Mouse (Mus musculus) olfactory bulb, adult 2 months (tissue): ENCODE measurements around the gene Tbc1d24. TPM values are rescaled to one million over a fixed set of nuclear protein-coding genes. Genes with fewer than 3 reads are reported as not detected.

Experiments used
- H3K27ac ChIP-seq: fragments of 200-500 bp; 2 replicates; pipeline ENCODE4 v1.5.1; 2012; ENCODE audit warnings: low read depth, low read length; ENCODE audit not compliant: insufficient read depth
- H3K4me1 ChIP-seq: fragments of 200-500 bp; 2 replicates; pipeline ENCODE4 v1.6.1; 2012; ENCODE audit warnings: low read length; ENCODE audit not compliant: control insufficient read depth, insufficient read depth
- H3K4me3 ChIP-seq: fragments of 200-500 bp; 2 replicates; pipeline ENCODE4 v1.5.1; 2012; ENCODE audit warnings: mild to moderate bottlenecking, low read depth, low read length, moderate library complexity; ENCODE audit not compliant: insufficient read depth
- CTCF ChIP-seq: fragments of 200-500 bp; IDR thresholded peaks from 2 replicates; pipeline ENCODE4 v1.5.1; 2012; ENCODE audit warnings: low read depth, mild to moderate bottlenecking, low read length, moderate library complexity; ENCODE audit not compliant: insufficient read depth
- POLR2A ChIP-seq: fragments of 200-500 bp; IDR thresholded peaks from 2 replicates; pipeline ENCODE4 v1.6.1; 2012; ENCODE audit warnings: mild to moderate bottlenecking, low read depth, low read length, moderate library complexity; ENCODE audit not compliant: insufficient read depth
- WGBS: fragments of 180-500 bp; shearing (Covaris S2); methylation state at CpG from one replicate; pipeline ENCODE4 v1.1.7; 2018; 5-methylcytosine and 5-hydroxymethylcytosine counted together
- polyA plus RNA-seq: library from polyadenylated mRNA; stranded (reverse); fragments of >200 nt; gene quantifications from 2 replicates; pipeline ENCODE4 v1.2.4, GENCODE M21; 2012; ENCODE audit warnings: low replicate concordance; ENCODE audit not compliant: missing spikeins, insufficient read depth, insufficient read length

Tbc1d24 gene
- polyA plus RNA-seq, 1 experiment: not detected

- WGBS: 55% methylated on average over 1 of the region's 1 CpGs
- H3K27ac ChIP-seq: no peak overlapping the region
- H3K4me3 ChIP-seq: no peak overlapping the region
- no peak for TF ChIP-seq POLR2A
- no peak for TF ChIP-seq CTCF
- no peaks in the 10 kb centered on the region; the same call in 1 of the 2 replicates for H3K4me1 ChIP-seq
These were observed 77.8 kb downstream of the Tbc1d24 start for GRCm38 (mm10) chr17:24127592-24127991.

GRCm38 (mm10) chr17:24126801-24127200 lies 78.6 kb downstream of the Tbc1d24 start:
- Histone ChIP-seq H3K4me1 (no peaks in the 10 kb centered on the region; the same call in 1 of the 2 replicates), H3K27ac (no peak overlapping the region), H3K4me3 (no peak overlapping the region)
- WGBS: 74% methylated on average over 3 of the region's 3 CpGs
- TF ChIP-seq CTCF: no peak
- TF ChIP-seq POLR2A: no peak

Other genes with a start within 250 kb of the Tbc1d24 start
- not detected in 2 replicates for gene Prss30, start 225.0 kb downstream of the Tbc1d24 start, polyA plus RNA-seq
- gene Prss22, start 207.5 kb downstream of the Tbc1d24 start, polyA plus RNA-seq: not detected in 2 replicates
- not detected in 2 replicates for gene Prss27, start 167.4 kb downstream of the Tbc1d24 start, polyA plus RNA-seq
- not detected in 2 replicates for gene Kctd5, start 132.1 kb downstream of the Tbc1d24 start, polyA plus RNA-seq
- gene Pdpk1, start 54.6 kb downstream of the Tbc1d24 start, polyA plus RNA-seq: not detected in 2 replicates
- gene Amdhd2, start 41.8 kb downstream of the Tbc1d24 start, polyA plus RNA-seq: not detected in 2 replicates
- gene Atp6v0c, start 35.9 kb downstream of the Tbc1d24 start, polyA plus RNA-seq: 528 TPM in 1 of 2 replicates, not detected in the other
- gene Ntn3, start 4.0 kb upstream of the Tbc1d24 start, polyA plus RNA-seq: not detected in 2 replicates
- gene Tedc2, start 15.3 kb upstream of the Tbc1d24 start, polyA plus RNA-seq: not detected in 2 replicates
- gene Ccnf, start 45.9 kb upstream of the Tbc1d24 start, polyA plus RNA-seq: not detected in 2 replicates
- gene Abca17, start 145.5 kb upstream of the Tbc1d24 start, polyA plus RNA-seq: not detected in 2 replicates
- gene Abca3, start 146.4 kb upstream of the Tbc1d24 start, polyA plus RNA-seq: 91.3 TPM in 1 of 2 replicates, not detected in the other
- not detected in 2 replicates for gene Rnps1, start 209.0 kb upstream of the Tbc1d24 start, polyA plus RNA-seq
- not detected in 2 replicates for gene Eci1, start 221.1 kb upstream of the Tbc1d24 start, polyA plus RNA-seq
- gene Dnase1l2, start 237.5 kb upstream of the Tbc1d24 start, polyA plus RNA-seq: not detected in 2 replicates